Mouse (Mus musculus): ENCODE measurements around the gene Foxp4. TPM values are rescaled to one million over a fixed set of nuclear protein-coding genes. Genes with fewer than 3 reads are reported as not detected.

Gene Foxp4
- total RNA-seq, 4 experiments from 2014 or later = 5.9 to 7.8 (median 6.6) TPM

DNA sequence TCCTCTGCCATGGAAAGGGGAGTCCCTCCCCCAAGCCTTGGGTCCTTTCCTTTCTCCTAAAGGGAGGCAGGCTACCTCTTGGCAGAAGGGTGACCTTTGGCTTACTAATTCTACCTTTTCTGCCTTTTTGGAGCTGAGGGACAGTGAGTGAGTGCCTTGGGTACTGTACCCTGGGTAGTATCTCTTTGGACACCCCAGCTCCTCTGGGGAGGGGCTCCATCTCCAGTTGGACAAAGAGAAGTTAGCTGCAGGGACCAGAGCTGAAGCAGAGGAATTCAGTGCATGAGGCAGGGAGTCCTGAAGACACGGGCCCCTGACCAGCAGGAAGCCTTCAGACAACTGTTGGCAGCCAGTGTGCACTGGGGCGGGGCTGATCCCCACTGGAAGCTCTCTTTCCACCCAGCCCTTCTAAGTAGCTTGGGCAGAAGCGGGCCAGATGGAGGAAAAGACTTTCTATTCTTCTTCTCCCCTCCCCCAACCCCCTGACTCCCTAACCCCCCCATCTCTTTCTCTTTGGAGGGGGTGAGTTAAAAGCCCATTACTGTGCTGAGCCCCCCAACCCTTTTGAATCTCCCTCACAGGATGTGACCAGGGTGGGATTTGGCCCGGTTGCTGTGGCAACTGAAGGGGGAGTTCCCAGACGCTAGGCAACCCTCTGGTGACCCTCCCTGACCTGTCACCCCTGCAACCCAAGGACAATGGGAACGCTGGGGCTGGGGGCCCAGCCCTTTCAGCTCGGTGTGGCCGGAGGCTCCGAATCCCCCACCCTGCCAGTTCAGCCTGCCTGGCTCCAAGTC is 26.3 kb downstream of the Foxp4 start:
- DNase-seq (ENCODE audit: low spot score in 2 of 2) = no peak

DNA sequence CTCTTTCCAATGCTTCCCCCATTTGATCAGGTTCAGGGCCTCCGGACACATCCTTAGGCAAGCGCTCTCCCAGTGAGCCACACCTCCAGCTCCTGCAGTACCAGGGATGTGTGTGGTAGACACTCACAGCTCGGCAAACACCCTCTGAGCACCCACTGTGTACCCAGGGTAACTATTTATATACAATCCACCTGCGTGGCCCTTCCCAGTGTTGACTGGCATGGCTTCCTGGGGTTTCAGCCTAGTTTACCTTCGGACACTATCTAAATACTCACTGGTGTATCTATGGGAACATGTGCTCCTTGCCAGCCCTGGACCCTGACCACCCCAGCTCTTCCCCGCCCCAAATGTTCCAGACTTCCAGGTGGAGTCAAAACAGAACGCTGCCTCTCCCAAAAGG is 34.7 kb downstream of the Foxp4 start:
- DNase-seq (ENCODE audit: low spot score in 2 of 2) = no peak

DNA sequence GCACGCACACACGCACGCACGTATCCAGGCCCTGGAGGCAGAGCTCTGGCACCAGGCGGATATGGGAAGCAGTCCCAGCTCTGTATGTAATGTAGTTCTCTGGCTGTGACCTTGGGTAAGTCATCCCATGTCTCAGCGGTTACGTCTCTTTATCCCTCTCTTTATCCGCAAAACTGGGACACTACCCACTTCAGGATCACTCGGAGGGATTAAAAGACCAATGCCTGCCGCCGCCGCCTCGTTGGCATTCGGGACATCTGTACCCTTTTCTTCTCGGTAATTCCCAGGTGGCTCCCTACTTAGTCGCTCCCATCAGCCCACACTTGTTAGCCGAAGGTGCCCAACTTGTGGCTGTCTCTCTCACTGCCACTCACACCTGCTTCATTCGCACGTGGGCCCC is 35.2 kb downstream of the Foxp4 start:
- DNase-seq (ENCODE audit: low spot score in 2 of 2) = no peak

DNA sequence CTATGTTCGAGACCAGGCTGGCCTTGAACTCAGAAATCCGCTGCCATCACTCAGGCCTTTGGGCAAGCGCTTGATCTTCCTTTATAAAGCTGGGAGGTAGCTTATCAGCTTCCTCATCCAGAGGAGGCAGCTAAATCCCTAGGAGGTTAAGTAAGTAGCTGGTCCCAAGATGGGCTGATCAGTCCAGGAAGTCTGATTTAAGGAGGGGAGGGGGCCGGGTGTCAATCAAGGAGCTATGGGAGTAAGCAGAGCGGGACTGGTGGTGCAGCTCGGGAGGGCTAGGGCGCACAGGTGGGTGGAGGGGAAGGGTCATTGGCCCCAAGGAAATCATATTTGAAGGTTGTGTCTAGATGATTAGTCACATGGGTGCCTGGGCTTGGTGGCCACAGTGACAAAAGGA is 35.8 kb downstream of the Foxp4 start:
- DNase-seq (ENCODE audit: low spot score in 2 of 2) = no peak

DNA sequence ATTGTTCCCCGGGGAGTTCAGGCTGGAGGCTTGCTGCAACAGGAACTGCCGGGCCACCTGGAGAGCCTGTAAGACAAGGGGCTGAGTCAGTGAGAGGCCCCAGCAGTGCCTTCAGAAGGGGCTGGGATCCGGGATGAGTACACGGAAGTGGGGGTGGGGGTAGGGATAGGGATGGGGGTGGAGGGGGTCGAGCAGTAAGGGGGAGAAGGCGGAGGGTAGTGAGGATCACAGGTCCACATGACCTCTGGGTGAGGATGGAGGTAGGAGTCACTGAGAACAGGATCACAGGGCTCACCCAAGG is 36.3 kb downstream of the Foxp4 start:
- DNase-seq (ENCODE audit: low spot score in 2 of 2) = no peak

DNA sequence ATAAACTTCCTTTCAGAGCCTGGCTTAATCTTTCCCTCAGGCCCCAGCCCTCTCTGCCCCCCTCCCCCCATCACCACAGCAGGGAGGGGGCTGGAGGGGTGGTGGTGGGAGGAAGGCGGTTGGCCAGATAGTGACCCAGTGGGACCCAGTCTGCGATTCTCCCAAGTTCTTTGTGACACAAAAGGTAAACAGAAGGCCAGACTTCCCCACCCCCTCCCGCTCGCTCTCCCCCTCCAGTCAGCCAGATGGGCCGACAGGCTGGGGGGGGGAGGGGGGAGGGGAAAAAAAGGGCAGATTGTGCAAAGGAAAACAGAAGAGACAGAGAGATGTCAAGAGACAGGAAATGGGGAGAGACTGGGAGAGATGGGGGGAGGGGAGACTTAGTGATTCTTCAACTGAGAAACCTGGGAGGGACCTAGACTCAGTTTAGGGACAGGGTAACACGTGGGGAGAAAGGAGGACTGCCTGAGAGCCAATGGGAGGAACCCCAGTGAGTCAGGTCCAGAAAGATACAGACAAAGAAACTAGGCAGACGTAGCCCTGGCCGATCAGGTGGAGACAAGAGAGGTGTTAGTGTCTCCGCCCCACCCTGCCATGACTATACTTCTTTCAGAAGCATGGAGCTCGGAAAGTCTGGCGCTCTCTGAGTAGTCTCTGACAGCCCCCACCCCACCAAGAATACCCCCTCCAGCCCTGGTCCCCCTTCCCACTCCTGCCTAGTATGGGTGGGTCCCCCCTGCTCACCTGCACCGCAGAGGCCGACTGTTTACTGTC is 36.9 kb downstream of the Foxp4 start:
- no peak for DNase-seq (ENCODE audit: low spot score in 2 of 2)

DNA sequence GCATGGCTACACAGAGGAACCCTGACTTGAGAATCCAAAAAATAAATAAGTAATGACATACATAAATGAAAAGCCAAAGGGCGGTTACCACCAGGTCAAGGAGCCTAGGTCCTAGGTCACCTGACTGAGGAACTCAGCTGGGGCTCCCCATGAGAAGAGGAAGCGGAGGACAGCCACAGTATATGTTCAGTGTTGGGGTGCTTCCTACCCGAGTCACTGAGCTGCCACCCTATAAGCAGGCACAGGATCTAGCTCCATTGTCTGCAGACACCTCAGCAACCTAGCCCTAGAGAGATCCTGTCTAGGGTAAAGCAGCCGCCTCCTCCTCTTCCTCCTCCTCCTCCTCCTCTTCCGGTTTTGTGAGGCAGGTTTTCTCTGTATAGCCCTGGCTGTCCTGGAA is 41.3 kb downstream of the Foxp4 start:
- DNase-seq (ENCODE audit: low spot score in 2 of 2) = no peak

GRCm38 (mm10) chr17:47881330-47881729 is 43.1 kb downstream of the Foxp4 start:
- DNase-seq (ENCODE audit: low spot score in 2 of 2) = peak in 1 of 2 experiments; percentile 23

GRCm38 (mm10) chr17:47879207-47879606 is 45.2 kb downstream of the Foxp4 start:
- DNase-seq (ENCODE audit: low spot score in 2 of 2) = no peak

DNA sequence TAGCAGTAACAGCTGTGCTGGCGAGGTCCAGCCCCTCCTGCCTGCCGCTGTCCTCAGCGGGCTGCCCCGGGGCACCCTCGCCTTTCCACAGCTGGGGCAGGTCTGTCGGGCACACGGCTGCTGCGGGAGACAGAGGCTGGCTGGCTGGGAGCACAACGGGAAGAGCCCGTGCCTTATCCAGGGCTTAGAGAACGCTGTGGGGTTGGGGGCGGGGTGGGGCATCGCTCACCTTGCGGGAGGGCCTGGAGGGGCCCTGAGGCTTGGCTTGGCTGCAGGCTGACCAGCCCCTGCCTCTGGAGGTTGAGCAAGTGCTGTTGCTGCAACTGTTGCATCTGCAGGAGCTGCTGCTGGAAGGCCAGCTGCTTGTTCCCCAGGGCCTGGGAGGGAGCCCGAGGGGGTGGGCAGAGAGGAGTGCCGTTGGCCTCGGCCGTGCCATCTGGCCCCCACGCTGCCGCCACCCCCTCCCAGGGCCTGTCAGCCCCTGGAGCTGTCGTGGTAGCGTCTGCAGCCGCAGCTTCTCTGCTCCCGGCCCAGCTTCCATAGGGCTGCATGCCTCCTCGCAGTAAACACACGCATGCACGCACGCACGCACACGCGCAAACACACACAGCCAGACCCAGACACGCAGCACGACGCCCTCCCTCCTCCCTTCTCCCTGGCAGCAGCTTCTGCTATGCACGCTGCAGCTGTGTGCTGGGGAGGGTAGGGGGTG is 45.9 kb downstream of the Foxp4 start:
- DNase-seq (ENCODE audit: low spot score in 2 of 2) = peak in 1 of 2 experiments; percentile 14

DNA sequence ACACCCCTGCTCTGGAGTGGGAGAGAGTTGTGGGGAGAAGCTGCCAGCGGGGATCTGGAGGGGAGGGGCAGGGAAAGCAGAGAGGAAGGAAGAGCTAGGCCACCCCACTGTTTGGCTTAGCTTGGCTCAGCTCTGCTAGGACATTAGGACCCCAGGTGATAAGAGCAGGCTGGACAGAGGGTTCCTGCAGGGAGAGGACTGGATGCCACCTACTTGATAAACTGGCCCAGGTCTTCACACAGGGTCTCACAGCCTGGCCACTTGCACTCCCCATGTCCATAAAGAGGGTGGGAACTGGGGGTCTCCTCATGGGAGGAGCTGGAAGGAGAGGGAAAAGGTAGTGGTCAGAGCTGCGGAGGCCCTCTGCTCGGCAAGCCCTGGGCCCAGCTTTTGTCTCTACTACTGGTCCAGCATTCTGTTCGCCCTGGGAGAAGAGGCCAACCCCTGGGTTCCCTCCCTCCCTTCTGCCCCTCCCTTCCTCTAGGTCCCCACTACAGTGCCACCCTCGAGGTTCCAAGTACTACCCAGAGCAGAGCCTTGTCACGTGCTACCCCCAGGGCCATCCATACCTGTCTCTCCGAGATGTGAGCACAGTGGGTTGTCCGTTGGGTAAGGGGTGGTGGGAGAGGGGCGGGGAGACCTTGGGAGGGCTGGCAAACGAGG is 46.6 kb downstream of the Foxp4 start:
- no peak for DNase-seq (ENCODE audit: low spot score in 2 of 2)

- no peak for DNase-seq (ENCODE audit: low spot score in 2 of 2)
Measured at GRCm38 (mm10) chr17:47876776-47877714, 47.4 kb downstream of the Foxp4 start.

GRCm38 (mm10) chr17:47873341-47873791 is 51.1 kb downstream of the Foxp4 start:
- peak; percentile 78 to 79 for DNase-seq (ENCODE audit: low spot score in 2 of 2)

DNA sequence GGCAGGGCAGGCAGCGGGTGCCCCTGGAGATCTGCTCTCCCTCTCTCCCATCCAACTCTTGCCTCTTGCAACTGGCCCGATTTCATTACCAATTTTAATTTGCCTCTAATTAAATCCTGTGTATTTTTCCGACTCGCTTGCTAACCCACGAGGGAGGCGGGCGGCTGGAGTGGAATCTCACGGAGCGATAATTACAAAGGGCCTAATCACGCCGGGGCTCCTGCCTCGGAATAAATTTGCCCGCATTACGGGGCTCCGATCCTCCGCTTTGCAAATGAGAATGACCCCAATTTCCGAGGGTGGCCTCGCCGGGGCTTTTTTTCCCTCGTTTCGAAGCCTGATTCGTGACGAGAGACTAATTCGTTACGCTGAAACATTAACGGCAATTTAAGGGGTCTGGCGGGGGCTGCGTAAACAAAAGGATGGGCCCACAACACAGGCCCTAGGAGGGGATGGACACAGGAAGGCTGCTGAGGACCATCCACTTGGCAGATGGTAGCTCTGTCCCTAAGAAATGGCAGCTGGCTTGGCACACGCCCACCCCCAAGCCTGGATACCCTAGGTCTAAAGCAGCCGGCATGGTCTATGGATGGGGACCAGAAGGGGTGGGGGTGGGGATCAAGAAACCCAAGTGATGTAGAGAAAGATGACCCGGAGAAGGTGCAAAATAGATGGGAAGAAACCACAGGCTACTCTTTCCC is 52.0 kb downstream of the Foxp4 start:
- DNase-seq (ENCODE audit: low spot score in 2 of 2) = no peak

GRCm38 (mm10) chr17:47869874-47870273 is 54.6 kb downstream of the Foxp4 start:
- DNase-seq (ENCODE audit: low spot score in 2 of 2) = no peak

- no peak for DNase-seq (ENCODE audit: low spot score in 2 of 2)
Measured at GRCm38 (mm10) chr17:47866037-47866436, 58.4 kb downstream of the Foxp4 start.

DNA sequence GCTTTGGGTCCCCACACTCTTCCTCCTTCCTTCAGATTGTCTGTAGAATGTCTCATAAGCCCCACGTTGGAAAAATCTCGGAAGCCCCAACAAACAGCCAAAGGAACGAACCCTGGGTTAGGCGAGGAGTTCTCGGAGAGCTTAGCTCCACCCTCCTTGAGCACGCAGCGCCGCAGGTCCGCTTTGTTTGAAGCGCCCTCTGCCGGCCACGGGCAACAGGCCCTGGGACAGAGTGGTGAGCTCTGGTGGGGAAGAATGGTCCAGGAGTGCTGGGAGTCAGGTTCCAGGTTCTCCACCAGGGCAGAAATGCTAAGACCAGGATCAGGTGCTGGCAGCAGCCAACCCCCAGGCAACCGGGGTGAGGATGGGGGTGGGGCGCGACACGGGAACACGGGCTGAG is 59.9 kb downstream of the Foxp4 start:
- DNase-seq (ENCODE audit: low spot score in 2 of 2) = peak; percentile 68 to 75

- DNase-seq (ENCODE audit: low spot score in 2 of 2) = no peak
Measured at GRCm38 (mm10) chr17:47863437-47863836, 61.0 kb downstream of the Foxp4 start.

DNA sequence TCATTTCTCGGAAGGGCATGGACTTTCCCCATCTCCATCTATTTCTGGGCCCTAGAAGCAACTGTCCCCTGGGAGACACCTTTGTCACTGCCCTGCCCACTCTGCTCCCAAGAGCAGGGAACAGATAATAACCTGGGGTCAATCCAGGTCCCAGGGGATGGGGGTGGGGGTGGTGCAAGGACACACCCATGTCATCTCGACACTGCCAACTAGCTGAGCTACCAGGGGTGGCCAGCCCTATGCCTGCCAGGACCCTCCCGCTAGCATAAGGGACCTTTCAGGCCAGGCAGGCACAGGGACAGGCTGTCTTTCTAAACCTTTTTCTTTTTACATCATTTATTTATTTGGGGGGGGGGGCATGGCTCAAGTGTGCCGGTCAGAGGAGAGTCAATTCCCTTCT is 61.4 kb downstream of the Foxp4 start:
- no peak for DNase-seq (ENCODE audit: low spot score in 2 of 2)

- no peak for DNase-seq (ENCODE audit: low spot score in 2 of 2)
Measured at GRCm38 (mm10) chr17:47855544-47855943, 68.9 kb downstream of the Foxp4 start.
